Mouse (Mus musculus) embryonic facial prominence, embryonic 13.5 days (tissue): Measurements from ENCODE around the gene Upk1a. TPM values are rescaled to one million over a fixed set of nuclear protein-coding genes. Genes with fewer than 3 reads are reported as not detected.

Experiments used
- ATAC-seq: fragments of 200-750 bp; cut with Nextera tagmentation; 2 replicates; pipeline ENCODE4 v1.8.0; 2017; ENCODE audit warnings: low read depth; ENCODE audit not compliant: insufficient number of reproducible peaks, insufficient read depth, low FRiP score, low TSS enrichment
- H3K27ac ChIP-seq: fragments of 300-500 bp; sonication (generic); 2 replicates; pipeline ENCODE4 v1.5.1; 2015; ENCODE audit warnings: moderate library complexity, mild to moderate bottlenecking, inconsistent platforms
- H3K27me3 ChIP-seq: fragments of 300-500 bp; sonication (generic); 2 replicates; pipeline ENCODE4 v1.6.1; 2015; ENCODE audit warnings: mild to moderate bottlenecking, inconsistent platforms
- H3K36me3 ChIP-seq: fragments of 300-500 bp; sonication (generic); 2 replicates; pipeline ENCODE4 v1.6.1; 2015; ENCODE audit warnings: mild to moderate bottlenecking, inconsistent platforms
- H3K4me1 ChIP-seq: fragments of 300-500 bp; sonication (generic); 2 replicates; pipeline ENCODE4 v1.6.1; 2015; ENCODE audit warnings: inconsistent platforms
- H3K4me2 ChIP-seq: fragments of 300-500 bp; sonication (generic); 2 replicates; pipeline ENCODE4 v1.6.1; 2015; ENCODE audit warnings: moderate library complexity, mild to moderate bottlenecking, inconsistent platforms
- H3K4me3 ChIP-seq: fragments of 300-500 bp; sonication (generic); 2 replicates; pipeline ENCODE4 v1.5.1; 2015; ENCODE audit warnings: mild to moderate bottlenecking, inconsistent platforms
- H3K9ac ChIP-seq: fragments of 300-500 bp; sonication (generic); 2 replicates; pipeline ENCODE4 v1.6.1; 2015; ENCODE audit warnings: mild to moderate bottlenecking, inconsistent platforms
- H3K9me3 ChIP-seq: fragments of 300-500 bp; sonication (generic); 2 replicates; pipeline ENCODE4 v1.6.1; 2016; ENCODE audit warnings: inconsistent platforms
- WGBS: fragments of 180-500 bp; shearing (Covaris S2); methylation state at CpG from one replicate; pipeline ENCODE4 v1.1.7; 2015; ENCODE audit warnings: mixed read lengths; 5-methylcytosine and 5-hydroxymethylcytosine counted together
- polyA plus RNA-seq: library from polyadenylated mRNA; unstranded; fragments of >200 nt; fragmentation: Nextera tagmentation; extraction: Ambion mirVana; gene quantifications from 2 replicates; pipeline ENCODE4 v1.2.1, GENCODE M21; 2015

Gene Upk1a
- polyA plus RNA-seq, 1 experiment from 2014 or later: 0.28 TPM

DNA sequence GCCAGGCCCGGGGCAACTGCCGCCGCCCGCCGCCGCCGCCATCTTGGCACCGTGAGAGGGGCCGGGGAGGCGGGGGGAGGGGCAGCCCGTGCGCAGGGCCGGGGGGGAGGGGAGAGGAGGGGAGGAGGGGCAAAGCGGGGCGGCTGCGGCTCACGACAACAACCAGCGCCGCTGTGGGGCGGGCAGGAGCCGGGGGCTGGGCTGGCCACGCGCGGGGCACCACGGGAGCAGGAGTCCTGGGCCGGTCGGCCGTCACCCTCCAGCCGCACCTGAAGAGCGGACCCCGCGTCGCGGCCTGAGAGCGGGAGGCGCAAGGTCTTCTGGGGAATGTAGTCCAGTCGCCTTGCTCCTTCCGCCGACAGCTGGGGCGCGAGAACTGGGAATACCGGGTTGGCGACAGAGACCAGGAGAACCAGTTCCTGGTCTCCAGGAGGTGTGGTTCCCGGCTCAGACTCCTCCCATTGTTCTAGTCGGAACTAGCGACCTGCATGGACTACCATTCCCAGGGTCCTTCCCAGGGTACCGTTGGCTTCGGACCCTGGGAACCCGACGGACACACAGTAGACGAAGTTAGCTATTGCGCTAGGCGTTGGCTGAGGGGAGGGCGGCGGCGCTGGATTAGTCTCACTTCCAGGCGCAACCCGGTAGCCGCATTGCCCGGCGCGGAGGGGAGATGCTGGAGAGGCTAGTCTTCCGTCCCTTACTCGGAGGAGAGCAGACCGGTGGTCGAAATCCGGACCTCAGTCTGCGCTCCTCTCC, 23.8 kb downstream of the Upk1a start, which contains the start of gene Kmt2b:
Gene Kmt2b (minus strand): TSS at position 51 of the 759 bp plus-strand sequence.
- H3K27ac ChIP-seq: peak within 1 kb of the TSS; percentile 92
- under 1% methylated on average over 53 of the region's 68 CpGs for WGBS
- H3K9ac ChIP-seq: peak within 1 kb of the TSS; percentile 99
- H3K36me3 ChIP-seq: peaks cover 30% of the 10 kb centered on the region
- H3K9me3 ChIP-seq: no peaks in the 10 kb centered on the region
- H3K4me1 ChIP-seq: peaks cover 19% of the 10 kb centered on the region
- H3K4me2 ChIP-seq: peak within 1 kb of the TSS; percentile 84
- no peaks in the 10 kb centered on the region for H3K27me3 ChIP-seq
- peak within 1 kb of the TSS; percentile 99 for H3K4me3 ChIP-seq
- ATAC-seq: peak; percentile 95

DNA sequence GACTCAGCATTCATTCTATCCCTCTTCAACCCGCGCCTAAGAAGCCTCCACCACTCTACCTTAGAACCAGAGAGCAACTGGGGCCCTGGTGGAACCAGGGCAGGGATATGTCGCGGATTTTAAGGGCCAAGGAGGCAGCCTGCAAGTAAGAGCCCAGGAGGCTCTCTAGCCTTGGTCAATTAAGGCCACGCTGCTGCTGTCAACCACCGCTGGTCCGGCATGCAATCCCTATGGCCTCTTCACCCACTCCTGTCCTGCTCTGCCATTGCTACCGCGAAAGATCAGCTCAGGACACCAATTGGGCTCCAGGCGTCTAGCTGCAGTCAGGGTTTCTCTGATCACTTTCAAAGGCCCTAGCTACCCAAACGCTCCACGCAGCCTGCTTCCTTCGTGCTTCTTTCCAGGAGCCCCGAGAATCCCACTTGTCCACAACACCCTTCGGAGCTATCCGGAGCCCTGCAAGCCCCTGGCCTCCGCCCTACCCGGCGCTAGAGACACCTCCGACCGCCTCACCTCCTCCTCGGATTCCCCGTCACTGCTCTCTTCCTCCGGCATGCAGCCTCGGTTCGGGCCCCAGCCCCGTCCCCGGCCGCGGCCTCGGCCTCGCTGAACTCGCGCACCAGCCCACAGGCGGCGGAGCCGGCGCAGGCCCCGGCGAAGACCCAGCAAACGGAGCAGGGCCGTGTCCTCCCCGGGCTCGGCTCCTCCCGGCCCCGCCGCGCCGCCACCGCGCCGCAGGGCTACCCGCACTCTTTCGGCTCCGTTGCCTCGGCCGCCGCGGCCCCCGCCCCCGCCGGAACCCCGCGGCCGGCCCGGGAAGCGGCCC, 24.6 kb downstream of the Upk1a start:
- peak overlapping the region; percentile 84 for H3K4me2 ChIP-seq
- peak overlapping the region; percentile 92 for H3K27ac ChIP-seq
- under 1% methylated on average over 65 of the region's 67 CpGs for WGBS
- peak overlapping the region; percentile 99 for H3K9ac ChIP-seq
- no peaks in the 10 kb centered on the region for H3K27me3 ChIP-seq
- H3K4me1 ChIP-seq: peaks cover 19% of the 10 kb centered on the region
- peaks cover 38% of the 10 kb centered on the region for H3K36me3 ChIP-seq
- ATAC-seq: no peak
- H3K9me3 ChIP-seq: no peaks in the 10 kb centered on the region
- H3K4me3 ChIP-seq: peak overlapping the region; percentile 99

DNA sequence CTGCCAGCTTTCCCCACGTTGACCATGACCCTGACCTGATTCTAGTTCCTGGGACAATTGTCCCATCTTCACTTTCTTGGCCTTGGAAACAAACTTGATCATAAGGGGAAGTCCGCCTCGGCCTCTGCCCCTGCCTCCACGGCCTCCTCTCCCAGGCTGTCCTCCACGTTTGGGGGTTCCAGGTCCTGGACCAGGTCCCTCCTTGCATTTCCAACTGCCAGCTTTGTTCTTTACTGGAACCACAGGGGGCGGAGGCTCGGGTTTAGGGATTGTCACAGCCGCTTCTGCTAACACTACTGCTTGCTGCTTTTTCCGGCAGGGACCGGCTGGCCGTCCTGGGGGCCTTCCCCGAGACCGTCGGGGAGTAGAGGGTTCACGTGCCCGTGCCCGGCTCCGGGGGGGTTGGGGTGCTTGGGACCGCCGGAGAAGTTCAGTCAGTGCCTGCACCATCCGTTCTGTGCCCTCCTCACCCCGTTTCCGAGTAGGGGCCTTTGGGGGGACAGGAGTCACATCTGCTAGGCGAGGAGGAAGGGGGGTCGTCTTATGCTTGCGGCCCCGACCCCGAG, 26.1 kb downstream of the Upk1a start:
- Histone ChIP-seq H3K4me1 (peaks cover 19% of the 10 kb centered on the region), H3K9ac (peak overlapping the region; percentile 99), H3K4me2 (peak overlapping the region; percentile 84), H3K4me3 (peak overlapping the region; percentile 99), H3K27me3 (no peaks in the 10 kb centered on the region), H3K36me3 (peaks cover 54% of the 10 kb centered on the region), H3K9me3 (no peaks in the 10 kb centered on the region), H3K27ac (no peak overlapping the region)
- WGBS: 89% methylated on average over 28 of the region's 28 CpGs
- no peak for ATAC-seq

DNA sequence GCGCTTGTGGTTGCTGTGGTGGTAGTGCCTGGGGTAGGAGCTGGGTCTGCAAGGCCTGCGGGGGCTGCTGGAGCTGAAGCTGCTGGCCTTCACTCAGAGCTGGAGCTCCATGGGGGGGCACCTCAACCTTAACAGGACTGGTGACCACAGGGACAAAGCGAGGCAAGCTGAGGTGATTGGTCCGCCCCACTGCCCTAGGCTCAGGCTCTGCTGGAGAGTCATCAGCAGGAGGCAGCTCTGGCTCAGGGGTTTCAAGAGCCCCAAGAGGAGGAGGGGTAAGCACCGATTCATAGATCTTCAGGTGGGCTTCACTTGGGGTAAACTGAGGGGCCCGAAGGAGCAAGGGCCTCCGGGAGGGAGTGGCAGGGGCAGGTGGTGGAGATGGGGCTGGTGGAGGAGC, 27.5 kb downstream of the Upk1a start:
- H3K4me2 ChIP-seq: no peak overlapping the region
- no peaks in the 10 kb centered on the region for H3K27me3 ChIP-seq
- H3K9ac ChIP-seq: no peak overlapping the region
- peaks cover 66% of the 10 kb centered on the region for H3K36me3 ChIP-seq
- ATAC-seq: no peak
- H3K4me1 ChIP-seq: peaks cover 19% of the 10 kb centered on the region
- no peaks in the 10 kb centered on the region for H3K9me3 ChIP-seq
- no peak overlapping the region for H3K27ac ChIP-seq
- 96% methylated on average over 7 of the region's 7 CpGs for WGBS
- H3K4me3 ChIP-seq: no peak overlapping the region

DNA sequence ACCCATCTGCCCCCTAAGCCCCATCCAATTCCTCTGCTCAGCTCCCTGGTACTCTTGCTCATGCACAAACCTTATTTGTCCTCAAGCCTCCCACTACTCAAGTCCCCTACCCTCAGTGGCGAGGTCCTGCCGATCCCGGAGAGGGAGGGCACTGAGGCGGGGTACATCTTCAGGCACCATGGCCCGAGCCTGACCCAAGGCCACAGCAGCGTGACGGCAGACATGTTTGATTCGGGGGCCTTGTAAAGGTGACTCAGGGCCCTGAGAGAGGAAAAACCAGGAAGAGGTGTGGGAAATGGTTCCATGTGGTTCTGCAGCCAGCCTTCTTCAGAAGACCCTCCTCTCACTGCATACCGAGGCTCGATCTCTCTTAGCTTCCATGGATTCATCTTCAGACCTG, 28.3 kb downstream of the Upk1a start:
- WGBS: 91% methylated on average over 10 of the region's 10 CpGs

DNA sequence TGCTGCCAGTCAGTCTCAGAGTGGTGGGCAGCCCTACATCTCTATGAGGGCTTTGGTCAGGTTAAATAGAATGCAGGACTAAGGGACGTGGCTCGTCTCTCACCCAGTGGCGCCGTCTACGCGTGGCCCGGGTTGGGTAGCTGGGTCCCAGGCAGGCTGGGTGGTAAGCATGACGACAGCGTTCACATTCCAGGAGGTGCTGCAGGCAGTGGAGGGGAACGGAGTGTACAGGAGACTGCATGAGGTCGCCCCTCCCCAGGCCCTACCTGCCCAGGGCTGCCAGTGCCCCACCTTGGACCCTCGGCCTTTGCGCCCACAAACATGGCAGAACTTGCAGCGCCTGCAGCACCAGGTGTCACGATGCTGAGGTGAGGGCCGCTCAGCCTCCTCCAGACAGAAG, 31.1 kb downstream of the Upk1a start:
- no peak overlapping the region for H3K9ac ChIP-seq
- no peak overlapping the region for H3K27ac ChIP-seq
- H3K9me3 ChIP-seq: no peaks in the 10 kb centered on the region
- H3K36me3 ChIP-seq: peaks cover 99% of the 10 kb centered on the region
- H3K27me3 ChIP-seq: no peaks in the 10 kb centered on the region
- no peak overlapping the region for H3K4me2 ChIP-seq
- peaks cover 1% of the 10 kb centered on the region; the same call in 1 of the 2 replicates for H3K4me1 ChIP-seq
- 95% methylated on average over 16 of the region's 16 CpGs for WGBS
- H3K4me3 ChIP-seq: no peak overlapping the region
- no peak for ATAC-seq

More for the DNA sequence above, 28.3 kb downstream of the Upk1a start:
- Histone ChIP-seq H3K4me2 (no peak overlapping the region), H3K9ac (0 out of 2 replicates have a peak overlapping the region, but pooled peaks have one; percentile 36), H3K27me3 (no peaks in the 10 kb centered on the region), H3K36me3 (peaks cover 75% of the 10 kb centered on the region), H3K4me1 (peaks cover 13% of the 10 kb centered on the region), H3K9me3 (no peaks in the 10 kb centered on the region), H3K4me3 (no peak overlapping the region), H3K27ac (no peak overlapping the region)
- no peak for ATAC-seq

DNA sequence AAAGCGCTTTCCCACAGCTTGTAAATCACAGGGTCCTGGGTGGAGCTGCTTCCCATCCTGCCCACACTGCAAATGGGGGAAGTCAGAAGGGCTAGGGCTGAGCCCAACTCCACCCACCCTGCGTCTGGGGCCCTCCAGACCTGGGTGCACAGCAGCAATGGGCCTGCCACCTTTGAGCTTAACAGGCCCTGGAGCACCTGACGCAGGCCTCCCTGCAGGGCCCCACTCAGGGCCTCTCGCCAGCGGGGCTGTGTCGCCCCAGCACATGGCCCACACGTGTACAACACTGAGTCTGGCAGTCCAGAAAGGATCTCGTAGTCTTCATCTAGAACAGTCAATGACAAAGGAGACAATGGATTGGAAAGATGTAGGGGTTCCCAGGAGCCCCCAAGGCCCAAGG, 32.7 kb downstream of the Upk1a start:
- no peak overlapping the region for H3K27ac ChIP-seq
- ATAC-seq: no peak
- no peaks in the 10 kb centered on the region for H3K4me1 ChIP-seq
- no peaks in the 10 kb centered on the region for H3K9me3 ChIP-seq
- no peak overlapping the region for H3K9ac ChIP-seq
- H3K27me3 ChIP-seq: no peaks in the 10 kb centered on the region
- 96% methylated on average over 8 of the region's 8 CpGs for WGBS
- peaks cover 99% of the 10 kb centered on the region for H3K36me3 ChIP-seq
- no peak overlapping the region for H3K4me2 ChIP-seq
- H3K4me3 ChIP-seq: no peak overlapping the region

DNA sequence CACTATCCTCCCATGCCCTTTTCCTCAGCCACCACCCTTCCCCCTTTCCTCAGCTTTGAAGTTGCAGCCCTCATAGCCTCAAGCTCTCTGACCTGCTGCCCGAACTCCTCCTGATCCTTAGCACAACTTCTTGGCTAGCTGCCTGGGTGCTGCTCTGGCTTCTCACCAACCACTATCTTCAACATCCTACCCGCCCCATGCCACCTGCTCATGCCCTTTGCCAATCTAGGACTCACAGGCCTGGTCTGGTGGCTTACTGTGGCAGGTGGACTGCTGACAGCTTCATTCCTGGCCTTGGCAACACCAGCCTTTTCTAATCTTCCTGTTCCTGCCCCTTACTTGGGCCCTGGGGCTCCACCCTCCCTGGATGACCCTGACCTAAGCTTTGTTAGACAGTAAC, 39.7 kb downstream of the Upk1a start:
- H3K9ac ChIP-seq: no peak overlapping the region
- 71% methylated on average over 2 of the region's 2 CpGs for WGBS
- no peaks in the 10 kb centered on the region for H3K9me3 ChIP-seq
- H3K27ac ChIP-seq: no peak overlapping the region
- H3K4me1 ChIP-seq: no peaks in the 10 kb centered on the region
- H3K4me3 ChIP-seq: no peak overlapping the region
- ATAC-seq: no peak
- H3K27me3 ChIP-seq: no peaks in the 10 kb centered on the region
- no peak overlapping the region for H3K4me2 ChIP-seq
- peaks cover 97% of the 10 kb centered on the region for H3K36me3 ChIP-seq

DNA sequence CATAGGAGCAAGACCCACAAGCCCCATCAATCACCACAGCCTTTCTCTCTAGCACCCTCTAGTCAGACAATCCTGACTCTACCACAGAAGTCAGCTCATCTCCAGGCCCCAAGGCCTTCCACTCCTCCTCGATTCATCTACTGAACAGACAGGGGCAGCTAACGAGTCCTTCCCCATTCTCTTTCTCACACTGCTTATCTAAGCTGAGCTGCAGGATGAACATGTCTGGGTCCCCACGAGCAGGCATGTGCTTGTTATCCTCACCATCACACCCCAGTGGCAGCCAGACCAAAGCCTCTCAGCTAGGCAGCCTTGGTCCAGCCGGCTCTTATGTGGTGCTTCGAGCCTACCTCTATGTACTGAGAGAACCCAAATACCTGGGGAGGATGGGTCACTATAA, 40.3 kb downstream of the Upk1a start:
- H3K27ac ChIP-seq: no peak overlapping the region
- H3K4me2 ChIP-seq: no peak overlapping the region
- no peaks in the 10 kb centered on the region for H3K4me1 ChIP-seq
- no peaks in the 10 kb centered on the region for H3K27me3 ChIP-seq
- WGBS: 90% methylated on average over 5 of the region's 5 CpGs
- H3K36me3 ChIP-seq: peaks cover 94% of the 10 kb centered on the region
- no peaks in the 10 kb centered on the region for H3K9me3 ChIP-seq
- no peak overlapping the region for H3K9ac ChIP-seq
- ATAC-seq: no peak
- H3K4me3 ChIP-seq: no peak overlapping the region

DNA sequence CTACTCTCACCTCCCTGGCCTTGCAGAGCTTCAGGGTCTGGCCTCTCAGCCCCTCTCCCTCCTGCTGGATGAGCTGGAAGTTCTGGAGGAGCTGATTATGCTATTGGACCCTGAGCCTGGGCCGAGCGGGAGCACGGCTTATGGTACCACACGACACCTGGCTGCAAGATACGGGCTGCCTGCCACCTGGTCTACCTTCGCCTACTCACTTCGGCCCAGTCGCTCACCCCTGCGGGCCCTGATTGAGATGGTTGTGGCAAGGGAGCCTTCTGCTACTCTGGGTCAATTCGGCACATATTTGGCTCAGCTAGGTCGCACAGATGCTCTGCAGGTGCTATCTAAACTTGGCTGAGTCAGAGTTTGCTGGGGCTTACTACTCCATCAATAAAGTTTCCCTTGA, 45.1 kb downstream of the Upk1a start:
- H3K9me3 ChIP-seq: no peaks in the 10 kb centered on the region
- H3K36me3 ChIP-seq: peaks cover 74% of the 10 kb centered on the region
- no peak for ATAC-seq
- H3K27ac ChIP-seq: no peak overlapping the region
- no peak overlapping the region for H3K4me3 ChIP-seq
- H3K27me3 ChIP-seq: no peaks in the 10 kb centered on the region
- H3K4me1 ChIP-seq: peaks cover 9% of the 10 kb centered on the region
- H3K4me2 ChIP-seq: no peak overlapping the region
- WGBS: 92% methylated on average over 11 of the region's 11 CpGs
- no peak overlapping the region for H3K9ac ChIP-seq

DNA sequence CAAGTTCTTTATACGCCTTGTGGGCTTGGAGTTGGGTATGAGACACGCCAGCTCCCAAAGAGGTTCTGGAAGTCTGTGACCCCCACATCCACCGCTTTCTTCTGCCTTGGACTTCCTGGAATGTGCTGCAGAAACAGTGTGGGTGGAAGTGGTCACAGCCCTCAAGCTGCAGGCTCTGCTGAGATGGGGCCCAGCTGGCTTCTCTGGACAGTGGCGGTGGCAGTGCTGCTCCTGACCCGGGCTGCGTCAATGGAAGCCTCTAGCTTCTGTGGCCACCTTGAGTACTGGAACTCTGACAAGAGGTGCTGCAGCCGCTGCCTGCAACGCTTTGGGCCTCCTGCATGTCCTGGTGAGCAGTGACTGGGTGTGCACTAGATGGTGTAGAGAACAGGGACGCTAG, 46.6 kb downstream of the Upk1a start:
- no peak overlapping the region for H3K27ac ChIP-seq
- H3K4me1 ChIP-seq: peaks cover 20% of the 10 kb centered on the region
- 90% methylated on average over 9 of the region's 9 CpGs for WGBS
- no peak overlapping the region for H3K9ac ChIP-seq
- H3K4me2 ChIP-seq: no peak overlapping the region
- peaks cover 62% of the 10 kb centered on the region for H3K36me3 ChIP-seq
- no peaks in the 10 kb centered on the region for H3K27me3 ChIP-seq
- H3K4me3 ChIP-seq: no peak overlapping the region
- H3K9me3 ChIP-seq: no peaks in the 10 kb centered on the region
- no peak for ATAC-seq
